In genomic region chr5:60988313-60988712, GRCm38 (mm10) we compare ENCODE assay signal across 25 mouse cellular contexts.
"Had no signal": no experiment of that assay in that cellular context is flagged by ENCODE, and none has a peak within 500 bp of the region (broad histone marks: within the 10 kb centered on the region; RNA-seq: fewer than 3 reads in every experiment).

No protein-coding gene starts in this region.

- H3K27ac ChIP-seq: embryonic facial prominence, embryonic 10.5 days; embryonic facial prominence, embryonic 12.5 days; embryonic facial prominence, embryonic 13.5 days; embryonic facial prominence, embryonic 15.5 days; forebrain, embryonic 10.5 days; forebrain, embryonic 12.5 days; forebrain, embryonic 13.5 days; forebrain, embryonic 15.5 days; gastrocnemius, adult 2 months; heart, adult 2 months; heart, embryonic 10.5 days had no signal

- H3K27me3 ChIP-seq: embryonic facial prominence, embryonic 12.5 days; embryonic facial prominence, embryonic 13.5 days; embryonic facial prominence, embryonic 15.5 days; forebrain, embryonic 12.5 days; forebrain, embryonic 13.5 days; forebrain, embryonic 15.5 days had no signal

- H3K36me3 ChIP-seq: embryonic facial prominence, embryonic 10.5 days; embryonic facial prominence, embryonic 12.5 days; embryonic facial prominence, embryonic 13.5 days; embryonic facial prominence, embryonic 15.5 days; forebrain, embryonic 10.5 days; forebrain, embryonic 12.5 days; forebrain, embryonic 15.5 days; heart, embryonic 10.5 days had no signal

- H3K9me3 ChIP-seq: embryonic facial prominence, embryonic 10.5 days; embryonic facial prominence, embryonic 12.5 days; embryonic facial prominence, embryonic 13.5 days; embryonic facial prominence, embryonic 15.5 days; forebrain, embryonic 10.5 days; forebrain, embryonic 12.5 days; forebrain, embryonic 13.5 days; forebrain, embryonic 15.5 days; heart, embryonic 10.5 days had no signal

- H3K4me3 ChIP-seq: embryonic facial prominence, embryonic 10.5 days; embryonic facial prominence, embryonic 12.5 days; embryonic facial prominence, embryonic 13.5 days; embryonic facial prominence, embryonic 15.5 days; erythroblast, embryonic 14.5 days; forebrain, embryonic 10.5 days; forebrain, embryonic 12.5 days; forebrain, embryonic 13.5 days; forebrain, embryonic 15.5 days; gastrocnemius, adult 2 months; heart, adult 2 months; heart, embryonic 10.5 days had no signal

- H3K4me1 ChIP-seq: embryonic facial prominence, embryonic 10.5 days; embryonic facial prominence, embryonic 12.5 days; embryonic facial prominence, embryonic 13.5 days; embryonic facial prominence, embryonic 15.5 days; forebrain, embryonic 10.5 days; forebrain, embryonic 12.5 days; forebrain, embryonic 13.5 days; forebrain, embryonic 15.5 days; heart, embryonic 10.5 days had no signal

- H3K9ac ChIP-seq: embryonic facial prominence, embryonic 12.5 days; embryonic facial prominence, embryonic 13.5 days; embryonic facial prominence, embryonic 15.5 days; forebrain, embryonic 12.5 days; forebrain, embryonic 13.5 days; forebrain, embryonic 15.5 days; forebrain, postnatal 0 days had no signal

- DNase-seq: cerebellum, adult 9-11 months; cerebellum, postnatal 10 days; cerebellum, postnatal 14 days; cerebellum, postnatal 25 days; cerebellum, postnatal 36 days; embryo, embryonic 11 days; forebrain, postnatal 0 days; gastrocnemius, adult 2 months; gastrocnemius, postnatal 10 days; gastrocnemius, postnatal 14 days; gastrocnemius, postnatal 25 days; gastrocnemius, postnatal 36 days; heart, adult 11 months; heart, adult 18-20 months; heart, adult 2 months had no signal
